Mouse (Mus musculus) regulatory T cell (primary cell): ENCODE measurements around the gene Fxyd7.

Source experiments
- in situ Hi-C: fragments of 300-600 bp; cut with MboI, MseI; formaldehyde crosslinking; loops from one replicate; pipeline ENCODE4 v1.15.1; 2025; ENCODE audit warnings: high pct_unique_total_duplicates

The Fxyd7 gene

GRCm38 (mm10) chr7:31050921-31051320 is 346 bp downstream of the Fxyd7 start:
- in situ Hi-C loops, result no loop called here

GRCm38 (mm10) chr7:31050487-31050886 is 780 bp downstream of the Fxyd7 start:
- in situ Hi-C loops, result no loop called here

- in situ Hi-C loops, result loop anchor here (5.0 kb wide), 1 partner anchor 127 kb away; no protein-coding TSS in a partner anchor
These were observed 1.4 kb downstream of the Fxyd7 start for GRCm38 (mm10) chr7:31049846-31050281.

GRCm38 (mm10) chr7:31049135-31049845 is 2.0 kb downstream of the Fxyd7 start:
- in situ Hi-C loops, result loop anchor here (5.0 kb wide), 1 partner anchor 128 kb away; no protein-coding TSS in a partner anchor

GRCm38 (mm10) chr7:31042431-31042910 is 8.8 kb downstream of the Fxyd7 start, which contains the start of gene Fxyd5:
TSS of gene Fxyd5 (minus strand) at chr7:31042481.
- in situ Hi-C loops, result loop anchor here (5.0 kb wide), 1 partner anchor 105 kb away; no protein-coding TSS in a partner anchor

GRCm38 (mm10) chr7:31041662-31042315 is 9.5 kb downstream of the Fxyd7 start:
- in situ Hi-C loops, result loop anchor here (5.0 kb wide), 1 partner anchor 106 kb away; no protein-coding TSS in a partner anchor

- in situ Hi-C loops, result loop anchor here (5.0 kb wide), 1 partner anchor 106 kb away; no protein-coding TSS in a partner anchor
These were observed 10.3 kb downstream of the Fxyd7 start for GRCm38 (mm10) chr7:31041023-31041407.

GRCm38 (mm10) chr7:31040281-31041022 is 10.8 kb downstream of the Fxyd7 start:
- in situ Hi-C loops, result loop anchor here (5.0 kb wide), 1 partner anchor 107 kb away; no protein-coding TSS in a partner anchor

- in situ Hi-C loops, result no loop called here
These were observed 12.3 kb downstream of the Fxyd7 start for GRCm38 (mm10) chr7:31039011-31039410.

- in situ Hi-C loops, result no loop called here
These were observed 13.6 kb downstream of the Fxyd7 start for GRCm38 (mm10) chr7:31037675-31038074.

GRCm38 (mm10) chr7:31036917-31037316 is 14.3 kb downstream of the Fxyd7 start:
- in situ Hi-C loops, result no loop called here

GRCm38 (mm10) chr7:31035291-31035690 is 16.0 kb downstream of the Fxyd7 start:
- in situ Hi-C loops, result no loop called here

- in situ Hi-C loops, result no loop called here
These were observed 16.5 kb downstream of the Fxyd7 start for GRCm38 (mm10) chr7:31034789-31035188.

GRCm38 (mm10) chr7:31033409-31034165 is 17.7 kb downstream of the Fxyd7 start:
- in situ Hi-C loops, result no loop called here

GRCm38 (mm10) chr7:31031731-31032130 is 19.5 kb downstream of the Fxyd7 start:
- in situ Hi-C loops, result no loop called here

GRCm38 (mm10) chr7:31030717-31031116 is 20.6 kb downstream of the Fxyd7 start:
- in situ Hi-C loops, result no loop called here

- in situ Hi-C loops, result no loop called here
These were observed 22.7 kb downstream of the Fxyd7 start for GRCm38 (mm10) chr7:31028609-31029008.

- in situ Hi-C loops, result no loop called here
These were observed 34.0 kb downstream of the Fxyd7 start for GRCm38 (mm10) chr7:31017104-31017901.

- in situ Hi-C loops, result no loop called here
These were observed 38.3 kb downstream of the Fxyd7 start for GRCm38 (mm10) chr7:31012971-31013370.

GRCm38 (mm10) chr7:31008889-31009288 is 42.4 kb downstream of the Fxyd7 start:
- in situ Hi-C loops, result no loop called here
